Mouse (Mus musculus) 3T3-L1 (cell line): ENCODE data around the gene Tma7.

Experiments
- DNase-seq: peaks from one replicate; pipeline ENCODE4 v3.0.0-alpha.2; 2015; ENCODE audit warnings: low read depth, low spot score

The Tma7 gene

GRCm38 (mm10) chr9:109041351-109041750 lies 41.0 kb downstream of the Tma7 start:
- no peak for DNase-seq

DNA sequence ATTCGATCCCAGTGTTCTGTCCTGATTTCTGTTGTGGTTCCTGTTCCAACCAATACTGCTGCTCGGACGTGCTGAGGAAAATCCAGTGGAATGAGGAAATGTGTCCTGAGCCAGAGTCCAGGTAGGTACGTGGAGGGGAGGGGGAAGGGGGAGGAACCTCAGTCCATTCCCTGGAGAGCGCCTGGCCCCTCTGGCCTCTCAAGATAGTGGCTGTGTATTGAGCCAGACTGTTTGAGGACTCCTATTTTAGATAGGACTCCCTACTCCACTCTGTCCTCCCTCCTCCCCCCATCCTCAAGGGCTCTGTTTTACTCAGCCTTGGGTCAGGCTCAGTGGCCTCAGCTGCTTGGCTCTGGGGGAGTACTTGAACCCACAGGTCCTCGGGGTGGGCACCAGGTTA lies 41.5 kb downstream of the Tma7 start:
- no peak for DNase-seq

DNA sequence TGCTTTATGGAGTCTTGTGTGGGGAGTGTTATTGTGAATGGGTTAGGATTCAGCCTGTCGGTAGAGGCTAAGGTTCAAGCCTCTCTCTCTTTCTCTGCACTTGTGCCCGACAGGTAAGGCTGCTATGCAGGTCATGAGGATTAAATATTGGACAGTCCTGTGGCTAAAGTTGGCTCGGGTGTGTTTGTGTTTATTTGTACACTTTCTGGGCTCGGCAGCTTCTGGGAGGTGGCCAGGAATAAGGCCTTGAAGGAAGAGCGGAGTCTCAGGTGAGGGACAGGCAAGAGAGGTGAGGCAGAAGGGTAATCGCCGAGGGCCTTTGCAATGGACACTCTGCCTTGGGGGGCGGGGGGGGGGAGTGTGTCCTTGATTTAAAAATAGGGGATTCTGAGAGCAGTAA lies 42.2 kb downstream of the Tma7 start:
- no peak for DNase-seq

DNA sequence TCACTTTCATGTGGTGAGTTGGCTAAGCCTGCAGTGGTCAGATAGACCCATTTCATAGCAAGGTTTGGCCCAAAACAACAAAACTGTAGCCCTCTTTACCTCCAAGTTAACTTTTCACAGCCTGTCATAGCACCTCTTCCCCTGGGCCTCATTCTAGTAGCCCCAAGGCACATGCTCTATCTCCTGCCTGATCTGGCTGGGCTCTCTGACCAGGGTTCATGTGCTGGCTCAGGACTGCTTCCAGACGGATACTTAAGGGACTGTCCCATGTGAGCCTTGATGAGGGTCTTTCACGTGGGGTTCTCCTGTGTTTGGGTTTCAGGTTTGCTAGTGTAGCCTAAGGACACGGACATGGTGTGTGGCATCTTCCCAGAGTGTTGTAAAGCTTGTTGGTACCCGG lies 42.7 kb downstream of the Tma7 start:
- DNase-seq = peak; percentile 12

DNA sequence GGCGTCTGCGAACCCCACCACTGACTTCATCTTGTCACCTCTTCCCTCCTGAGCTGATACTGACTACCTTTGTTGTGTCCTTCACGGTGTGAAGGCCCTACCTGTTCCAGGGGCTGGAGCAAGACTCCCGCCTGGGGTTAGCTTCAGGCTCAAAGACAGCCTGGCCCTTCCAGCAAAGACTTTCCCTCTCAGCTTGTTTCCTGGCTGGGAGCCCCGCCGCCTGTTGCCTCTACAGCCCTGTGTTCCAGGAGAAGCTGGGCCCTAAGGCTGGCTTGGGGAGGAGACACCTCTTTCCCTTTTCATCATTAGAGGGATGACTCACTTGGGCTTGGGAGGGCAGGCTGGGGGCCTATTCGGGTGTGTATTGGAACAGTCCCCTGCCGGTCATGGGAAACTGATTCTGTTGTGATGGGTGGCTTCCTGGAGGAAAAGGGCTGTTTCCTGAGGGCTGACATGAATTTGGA lies 43.5 kb downstream of the Tma7 start:
- DNase-seq = peak; percentile 79

DNA sequence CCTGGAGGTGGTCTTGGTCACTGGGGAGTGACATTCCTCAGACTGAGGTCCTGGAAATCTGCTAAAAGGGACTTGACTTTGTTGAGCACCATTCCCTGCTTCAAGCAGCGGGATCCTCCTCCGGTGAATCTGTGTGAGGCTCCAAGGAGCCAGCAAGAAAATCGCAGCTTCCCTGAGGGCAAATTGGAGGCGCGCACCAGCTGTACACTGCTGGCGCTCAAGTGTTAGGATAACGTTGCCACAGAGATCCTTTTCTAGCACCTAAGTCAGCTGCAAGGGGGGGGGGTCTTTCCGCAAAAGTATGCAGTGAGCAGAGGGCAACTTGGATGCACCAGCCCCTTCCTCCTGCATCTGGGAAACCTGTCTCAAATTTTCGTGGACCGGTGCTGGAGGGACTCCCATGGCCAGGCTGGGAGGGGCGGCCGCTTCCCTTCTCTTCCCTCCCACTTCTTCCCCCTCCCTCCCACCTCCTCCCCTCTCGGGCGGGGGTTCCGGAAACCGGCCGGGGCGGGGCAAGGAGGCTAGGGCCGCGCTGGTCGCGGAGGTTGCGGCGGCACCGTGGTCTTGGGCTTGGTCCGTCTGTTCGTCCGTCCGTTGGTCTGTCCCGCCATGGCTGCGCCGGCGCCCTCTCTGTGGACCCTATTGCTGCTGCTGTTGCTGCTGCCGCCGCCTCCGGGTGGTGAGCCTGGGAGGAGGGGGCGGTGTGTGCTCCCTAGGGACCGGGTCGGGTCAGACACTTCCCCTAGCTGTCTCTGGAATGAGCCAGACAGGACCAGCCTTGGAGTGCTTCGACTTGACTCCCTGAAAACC lies 44.1 kb downstream of the Tma7 start, which contains the start of gene Shisa5:
Gene Shisa5 (plus strand): TSS at position 480 of the 810 bp plus-strand sequence.
- DNase-seq = peak; percentile 80

GRCm38 (mm10) chr9:109032435-109032834 lies 50.0 kb downstream of the Tma7 start:
- DNase-seq = no peak

DNA sequence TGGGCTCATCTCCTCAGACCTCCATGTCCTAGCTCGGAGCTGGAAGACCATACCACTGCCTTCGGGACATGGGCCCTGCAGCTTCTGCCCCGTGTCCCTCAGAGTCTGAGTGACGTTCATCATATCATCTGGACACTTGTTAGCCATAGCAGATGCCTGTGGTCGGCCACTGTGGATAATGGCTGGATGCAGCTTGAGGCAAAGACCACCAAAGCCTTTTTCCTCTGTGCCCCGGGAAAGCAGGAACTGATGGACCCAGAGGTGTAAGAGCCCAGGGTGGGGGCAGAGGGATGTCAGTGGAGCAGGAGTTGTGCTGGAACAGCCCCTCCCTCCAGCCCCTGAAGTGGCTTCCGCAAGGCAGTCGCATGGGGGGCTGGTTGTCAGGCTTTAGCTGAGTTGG lies 50.7 kb downstream of the Tma7 start:
- DNase-seq = no peak

- DNase-seq = no peak
These were observed 51.4 kb downstream of the Tma7 start for GRCm38 (mm10) chr9:109031001-109031400.

DNA sequence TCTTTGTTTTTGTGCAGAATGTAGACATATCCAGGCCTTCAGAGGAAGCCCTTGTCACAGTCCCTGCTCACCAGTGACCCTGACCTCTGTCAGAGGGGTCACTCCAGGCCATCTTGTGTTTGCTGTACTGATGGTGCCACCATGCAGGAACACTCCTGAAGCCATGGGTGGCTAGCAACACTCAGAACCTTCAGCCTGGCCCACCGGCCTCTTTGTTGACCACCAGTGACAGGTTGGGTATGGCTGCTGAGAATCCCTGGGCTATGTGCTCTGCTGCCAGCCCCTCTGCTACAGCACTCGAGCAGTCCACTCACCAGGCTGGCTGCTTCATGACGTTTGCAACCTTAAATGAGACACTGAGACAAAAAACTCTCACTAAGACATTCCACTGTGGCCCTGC lies 52.1 kb downstream of the Tma7 start:
- DNase-seq = no peak

DNA sequence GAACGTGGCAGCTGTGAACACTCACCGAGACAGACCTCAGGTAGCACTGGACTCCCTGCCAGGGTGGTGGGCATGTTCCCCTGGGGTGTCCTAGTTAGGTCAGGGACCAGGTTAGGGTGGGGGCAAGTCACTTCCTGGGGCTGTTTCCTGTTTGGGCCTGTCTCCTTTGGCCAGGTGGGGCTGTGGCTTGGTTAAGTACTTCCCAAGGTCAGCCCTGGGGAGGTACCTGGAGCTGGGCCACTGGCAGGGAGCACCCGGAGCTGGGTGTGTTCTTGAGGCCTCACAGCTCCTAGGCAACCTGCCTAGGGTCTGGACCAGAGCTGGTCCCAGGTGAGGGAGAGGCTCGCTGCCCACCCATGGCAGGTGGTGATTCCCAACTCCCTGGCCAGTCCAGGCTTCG lies 53.5 kb downstream of the Tma7 start:
- no peak for DNase-seq

GRCm38 (mm10) chr9:109028421-109028820 lies 54.0 kb downstream of the Tma7 start:
- DNase-seq = no peak

- DNase-seq = no peak
These were observed 54.9 kb downstream of the Tma7 start for GRCm38 (mm10) chr9:109027521-109027920.
